Comparison of ENCODE assay signal across 8 mouse cellular contexts in genomic region chr19:53312951-53313683, GRCm38 (mm10). TPM values are rescaled to one million over a fixed set of nuclear protein-coding genes. Genes with fewer than 3 reads are reported as not detected.
DNase-seq lines count a peak whose midpoint lies in the region; ATAC-seq and TF ChIP-seq lines count a peak whose summit lies in the region.

No protein-coding gene starts in this region.

- H3K79me2 ChIP-seq in heart, adult 2 months (replicated peaks; ENCODE audit: control insufficient read depth, insufficient read depth, low read length) = peaks cover 3% of the 10 kb centered on the region; the same call in 1 of the 2 replicates

- peak overlapping the region; percentile 94 for H3K4me2 ChIP-seq in embryonic facial prominence, embryonic 12.5 days (replicated peaks)
- H3K4me2 ChIP-seq in limb, embryonic 14.5 days (replicated peaks; ENCODE audit: low read depth, low read length, severe bottlenecking) = peak overlapping the region; percentile 97
- H3K4me2 ChIP-seq in midbrain, postnatal 0 days (ENCODE audit: low read depth, low read length, poor library complexity, severe bottlenecking) = peak overlapping the region; percentile 97

- H3K36me3 ChIP-seq in embryonic facial prominence, embryonic 12.5 days = no peaks in the 10 kb centered on the region
- no peaks in the 10 kb centered on the region for H3K36me3 ChIP-seq in heart, adult 2 months (ENCODE audit: control insufficient read depth, insufficient read depth, low read length)
- H3K36me3 ChIP-seq in kidney, adult 2 months (ENCODE audit: control insufficient read depth, insufficient read depth, low read length) = no peaks in the 10 kb centered on the region
- 0 out of 2 replicates have a peak, but pooled peaks cover 2% of the 10 kb centered on the region for H3K36me3 ChIP-seq in limb, embryonic 14.5 days (ENCODE audit: control insufficient read depth, insufficient read depth, low read length)
- H3K36me3 ChIP-seq in midbrain, postnatal 0 days (ENCODE audit: insufficient read depth, low read length) = no peaks in the 10 kb centered on the region

- H3K4me1 ChIP-seq in embryonic facial prominence, embryonic 12.5 days = peaks cover 24% of the 10 kb centered on the region
- H3K4me1 ChIP-seq in heart, adult 2 months (ENCODE audit: control insufficient read depth, insufficient read depth, low read length) = peaks cover 9% of the 10 kb centered on the region
- H3K4me1 ChIP-seq in kidney, adult 2 months (ENCODE audit: control insufficient read depth, insufficient read depth, low read length) = no peaks in the 10 kb centered on the region
- peaks cover 14% of the 10 kb centered on the region for H3K4me1 ChIP-seq in limb, embryonic 14.5 days (ENCODE audit: control insufficient read depth, insufficient read depth, low read length)
- H3K4me1 ChIP-seq in midbrain, postnatal 0 days (ENCODE audit: insufficient read depth, low read length) = peaks cover 7% of the 10 kb centered on the region; the same call in 1 of the 2 replicates

- TF ChIP-seq CTCF in heart, adult 2 months (IDR thresholded peaks at IDR 0.05) = no peak
- no peak for TF ChIP-seq CTCF in kidney, adult 2 months (conservative IDR thresholded peaks at IDR 0.05; ENCODE audit: insufficient read depth, insufficient read length, low read depth, low read length)
- no peak for TF ChIP-seq CTCF in midbrain, postnatal 0 days (IDR thresholded peaks at IDR 0.05)

- under 1% methylated on average over 62 of the region's 63 CpGs for WGBS in embryonic facial prominence, embryonic 12.5 days
- WGBS in heart, adult 2 months = under 1% methylated on average over 63 of the region's 63 CpGs
- under 1% methylated on average over 63 of the region's 63 CpGs for WGBS in kidney, adult 2 months
- WGBS in limb, embryonic 14.5 days = under 1% methylated on average over 54 of the region's 63 CpGs
- WGBS in midbrain, postnatal 0 days = under 1% methylated on average over 60 of the region's 63 CpGs

- peak overlapping the region; percentile 94 for H3K27ac ChIP-seq in embryonic facial prominence, embryonic 12.5 days
- H3K27ac ChIP-seq in heart, adult 2 months = peak overlapping the region; percentile 99
- H3K27ac ChIP-seq in kidney, adult 2 months (ENCODE audit: insufficient read depth, low read depth, low read length) = peak overlapping the region; percentile 65
- H3K27ac ChIP-seq in limb, embryonic 14.5 days (replicated peaks; ENCODE audit: low read depth, low read length) = peak overlapping the region; percentile 98
- peak overlapping the region; percentile 96 for H3K27ac ChIP-seq in midbrain, postnatal 0 days (ENCODE audit: low read depth, low read length)

- ATAC-seq in embryonic facial prominence, embryonic 12.5 days (ENCODE audit: insufficient number of reproducible peaks, insufficient read depth, low FRiP score, low TSS enrichment) = peak; percentile 6; the same call in 1 of the 2 replicates
- peak; percentile 9; the same call in 1 of the 2 replicates for ATAC-seq in limb, embryonic 14.5 days (ENCODE audit: low FRiP score, low read depth)
- ATAC-seq in midbrain, postnatal 0 days (ENCODE audit: low FRiP score) = peak; percentile 57

- H3K9me3 ChIP-seq in embryonic facial prominence, embryonic 12.5 days = no peaks in the 10 kb centered on the region
- H3K9me3 ChIP-seq in limb, embryonic 14.5 days (ENCODE audit: control insufficient read depth, low read length) = no peaks in the 10 kb centered on the region
- H3K9me3 ChIP-seq in midbrain, postnatal 0 days (ENCODE audit: low read length) = no peaks in the 10 kb centered on the region

- H3K27me3 ChIP-seq in embryonic facial prominence, embryonic 12.5 days = no peaks in the 10 kb centered on the region
- no peaks in the 10 kb centered on the region for H3K27me3 ChIP-seq in heart, adult 2 months (ENCODE audit: control insufficient read depth, insufficient read depth, low read length)
- no peaks in the 10 kb centered on the region for H3K27me3 ChIP-seq in kidney, adult 2 months (replicated peaks; ENCODE audit: control insufficient read depth, insufficient read depth, low read length)
- no peaks in the 10 kb centered on the region for H3K27me3 ChIP-seq in limb, embryonic 14.5 days (ENCODE audit: control insufficient read depth, insufficient read depth, low read length)
- H3K27me3 ChIP-seq in midbrain, postnatal 0 days (ENCODE audit: insufficient read depth, low read length) = no peaks in the 10 kb centered on the region

- no peak for TF ChIP-seq EP300 in heart, adult 2 months (IDR thresholded peaks at IDR 0.05; ENCODE audit: insufficient read depth, low read depth, low read length)

- intact Hi-C loops in heart, adult 2 months (cut with DNase I) = loop anchor here (1.0 to 5.0 kb wide), 4 partner anchors 16 to 306 kb away; partner anchors contain the start of gene Add3

- H3K9ac ChIP-seq in embryonic facial prominence, embryonic 12.5 days = peak overlapping the region; percentile 91
- peak overlapping the region; percentile 81 for H3K9ac ChIP-seq in heart, adult 2 months (ENCODE audit: low read depth, low read length)
- peak overlapping the region; percentile 88 for H3K9ac ChIP-seq in limb, embryonic 14.5 days (ENCODE audit: low read depth, low read length, severe bottlenecking)
- peak overlapping the region; percentile 85 for H3K9ac ChIP-seq in midbrain, postnatal 0 days (replicated peaks; ENCODE audit: low read length, poor library complexity, severe bottlenecking)

- peak overlapping the region; percentile 66 for H3K4me3 ChIP-seq in embryonic facial prominence, embryonic 12.5 days
- peak overlapping the region; percentile 63 for H3K4me3 ChIP-seq in heart, adult 2 months
- H3K4me3 ChIP-seq in kidney, adult 2 months (ENCODE audit: insufficient read depth, low read depth, low read length) = peak overlapping the region; percentile 82
- H3K4me3 ChIP-seq in limb, embryonic 14.5 days (replicated peaks; ENCODE audit: low read length) = peak overlapping the region; percentile 86
- H3K4me3 ChIP-seq in midbrain, postnatal 0 days (ENCODE audit: low read depth, low read length) = peak overlapping the region; percentile 93

- peak; percentile 58 for DNase-seq in ovary, postnatal 10 days (ENCODE audit: low spot score)
- DNase-seq in ovary, adult 18-20 months (ENCODE audit: low spot score) = no peak
- DNase-seq in heart, adult 2 months = peak; percentile 86 to 87
- DNase-seq in kidney, adult 2 months = peak; percentile 60
- peak; percentile 65 for DNase-seq in limb, embryonic 14.5 days (ENCODE audit: low spot score)
- peak; percentile 89 for DNase-seq in midbrain, postnatal 0 days (ENCODE audit: low spot score)
- peak; percentile 23 to 59 for DNase-seq in spleen, postnatal 14 days (ENCODE audit: low spot score in 2 of 2)

- TF ChIP-seq POLR2A in heart, adult 2 months (IDR thresholded peaks at IDR 0.05; ENCODE audit: insufficient read depth, low read depth, low read length) = peak; percentile 41
- no peak for TF ChIP-seq POLR2A in kidney, adult 2 months (IDR thresholded peaks at IDR 0.05; ENCODE audit: low read depth, low read length)
- 0 out of 2 replicates have a peak, but pooled peaks have one; percentile 1 for TF ChIP-seq POLR2A in limb, embryonic 14.5 days (IDR thresholded peaks at IDR 0.05; ENCODE audit: borderline replicate concordance, extremely low read depth, insufficient read depth, insufficient read length)

RNA-seq across cellular contexts. Expression of gene Mxi1, which starts 2.8 kb away (rescaled TPM):
- polyA plus RNA-seq in embryonic facial prominence, embryonic 12.5 days (2016; fragmentation: Nextera tagmentation; extraction: Ambion mirVana) = 44.8 and 44.9 TPM in 2 replicates
- total RNA-seq in heart, adult 2 months (2021) = 10 to 100 TPM; 38.7 to 49.6 TPM
- 20.9 and 29.7 TPM in 2 replicates for polyA plus RNA-seq in heart, adult 2 months (2012; rRNA removed)
- polyA plus RNA-seq in kidney, adult 2 months (2012; rRNA removed) = 38.9 and 41.7 TPM in 2 replicates
- polyA plus RNA-seq in limb, embryonic 14.5 days (2012; rRNA removed) = 25.8 and 28.5 TPM in 2 replicates
- polyA plus RNA-seq in limb, embryonic 14.5 days (2014; fragmentation: Nextera tagmentation; extraction: Ambion mirVana) = 40.1 and 42.2 TPM in 2 replicates
- total RNA-seq in midbrain, postnatal 0 days (2014; rRNA removed) = 40.9 and 49.2 TPM in 2 replicates
- polyA plus RNA-seq in midbrain, postnatal 0 days (2015; fragmentation: Nextera tagmentation; extraction: Ambion mirVana) = 37.7 and 38.8 TPM in 2 replicates

RNA-seq across cellular contexts. Expression of gene Gm10197, which starts 58.4 kb away (rescaled TPM):
- polyA plus RNA-seq in embryonic facial prominence, embryonic 12.5 days (2016; fragmentation: Nextera tagmentation; extraction: Ambion mirVana) = not detected in 2 replicates
- total RNA-seq in heart, adult 2 months (2021) = not detected
- not detected in 2 replicates for polyA plus RNA-seq in heart, adult 2 months (2012; rRNA removed)
- not detected in 2 replicates for polyA plus RNA-seq in kidney, adult 2 months (2012; rRNA removed)
- not detected in 2 replicates for polyA plus RNA-seq in limb, embryonic 14.5 days (2012; rRNA removed)
- polyA plus RNA-seq in limb, embryonic 14.5 days (2014; fragmentation: Nextera tagmentation; extraction: Ambion mirVana) = 4.4 TPM in 1 of 2 replicates, not detected in the other
- total RNA-seq in midbrain, postnatal 0 days (2014; rRNA removed) = not detected in 2 replicates
- not detected in 2 replicates for polyA plus RNA-seq in midbrain, postnatal 0 days (2015; fragmentation: Nextera tagmentation; extraction: Ambion mirVana)

Comparison
In these comparisons a context has a peak if more than half of its experiments do, and no peak if none do; other contexts are left out.
1. ATAC-seq: peak in every context shown above with its lines; median percentile 57 in midbrain, postnatal 0 days; 9 in limb, embryonic 14.5 days; 6 in embryonic facial prominence, embryonic 12.5 days.